Mouse (Mus musculus): Measurements from ENCODE around the gene Fcho1. TPM values are rescaled to one million over a fixed set of nuclear protein-coding genes. Genes with fewer than 3 reads are reported as not detected.
"Not testable (repeated sequence)": the region's sequence is repeated elsewhere in the genome, so short reads cannot be mapped to it uniquely, and the experiment has no call there.

Gene Fcho1
- polyA plus RNA-seq, 1 experiment: 48.6 TPM

GRCm38 (mm10) chr8:71718252-71718651 is 7.3 kb downstream of the Fcho1 start:
- Histone ChIP-seq H3K9me3 (no peaks in the 10 kb centered on the region), H3K4me1 (peaks cover 13% of the 10 kb centered on the region), H3K27me3 (replicated peaks) (peaks cover 16% of the 10 kb centered on the region), H3K36me3 (replicated peaks; ENCODE audit: low read length) (peaks cover 81% of the 10 kb centered on the region), H3K4me3 (replicated peaks) (no peak overlapping the region)
- no peak for TF ChIP-seq GATA1 (IDR thresholded peaks at IDR 0.05; ENCODE audit: borderline replicate concordance, low read length)
- TF ChIP-seq FLI1 (IDR thresholded peaks at IDR 0.05; ENCODE audit: low read length): no peak

DNA sequence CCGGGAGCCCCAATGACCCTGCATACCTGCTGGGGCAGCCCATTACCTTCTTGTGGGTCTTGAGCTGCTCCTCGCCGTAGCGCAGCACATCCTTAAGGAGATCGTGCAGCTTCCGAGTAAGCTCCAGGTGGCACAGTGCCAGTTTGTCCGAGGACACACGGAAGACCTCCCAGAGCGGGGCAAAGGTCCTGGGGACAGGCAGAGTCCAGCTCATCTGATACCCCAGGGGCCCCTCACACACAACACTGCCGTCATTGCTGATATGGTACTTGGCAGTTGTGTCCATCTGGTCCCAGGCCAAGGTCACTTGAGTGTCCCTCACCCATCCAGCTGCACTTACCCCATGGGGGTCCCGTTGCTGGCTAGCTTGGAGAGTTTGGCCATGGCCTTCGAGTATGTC is 8.4 kb downstream of the Fcho1 start:
- H3K4me3 ChIP-seq (replicated peaks): no peak overlapping the region
- H3K27me3 ChIP-seq (replicated peaks): peaks cover 19% of the 10 kb centered on the region
- no peaks in the 10 kb centered on the region for H3K9me3 ChIP-seq
- peaks cover 92% of the 10 kb centered on the region for H3K36me3 ChIP-seq (replicated peaks; ENCODE audit: low read length)
- H3K4me1 ChIP-seq: peaks cover 2% of the 10 kb centered on the region
- TF ChIP-seq FLI1 (IDR thresholded peaks at IDR 0.05; ENCODE audit: low read length) (no peak), GATA1 (IDR thresholded peaks at IDR 0.05; ENCODE audit: borderline replicate concordance, low read length) (no peak)

DNA sequence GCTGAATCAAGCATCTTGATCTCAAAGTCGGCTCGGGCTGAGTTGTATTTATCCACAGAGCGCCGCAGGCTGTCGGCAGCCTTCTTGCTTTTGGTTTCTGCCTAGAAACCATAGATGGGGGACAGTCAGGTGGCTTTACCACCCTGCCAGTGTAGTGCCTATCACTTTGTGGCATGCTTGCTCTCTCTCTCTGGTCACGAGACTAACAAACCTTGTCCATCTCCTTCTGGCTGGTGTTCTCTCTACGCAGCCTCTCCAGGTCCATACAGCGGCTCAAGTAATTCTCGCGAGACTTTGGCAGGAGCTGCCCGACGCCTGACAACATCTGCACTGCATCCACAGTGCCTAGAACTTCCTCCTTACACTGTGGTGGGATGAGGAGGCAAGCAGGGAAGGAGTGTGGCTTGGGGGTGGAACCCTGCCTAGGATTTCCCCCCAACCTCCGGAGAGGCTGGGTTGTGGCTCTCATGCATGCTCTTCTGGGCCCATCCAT is 8.9 kb downstream of the Fcho1 start:
- H3K27me3 ChIP-seq (replicated peaks): peaks cover 20% of the 10 kb centered on the region
- H3K4me1 ChIP-seq: no peaks in the 10 kb centered on the region; the same call in 1 of the 2 replicates
- H3K9me3 ChIP-seq: no peaks in the 10 kb centered on the region
- peaks cover 93% of the 10 kb centered on the region for H3K36me3 ChIP-seq (replicated peaks; ENCODE audit: low read length)
- no peak overlapping the region for H3K4me3 ChIP-seq (replicated peaks)
- no peak for TF ChIP-seq GATA1 (IDR thresholded peaks at IDR 0.05; ENCODE audit: borderline replicate concordance, low read length)
- no peak for TF ChIP-seq FLI1 (IDR thresholded peaks at IDR 0.05; ENCODE audit: low read length)

DNA sequence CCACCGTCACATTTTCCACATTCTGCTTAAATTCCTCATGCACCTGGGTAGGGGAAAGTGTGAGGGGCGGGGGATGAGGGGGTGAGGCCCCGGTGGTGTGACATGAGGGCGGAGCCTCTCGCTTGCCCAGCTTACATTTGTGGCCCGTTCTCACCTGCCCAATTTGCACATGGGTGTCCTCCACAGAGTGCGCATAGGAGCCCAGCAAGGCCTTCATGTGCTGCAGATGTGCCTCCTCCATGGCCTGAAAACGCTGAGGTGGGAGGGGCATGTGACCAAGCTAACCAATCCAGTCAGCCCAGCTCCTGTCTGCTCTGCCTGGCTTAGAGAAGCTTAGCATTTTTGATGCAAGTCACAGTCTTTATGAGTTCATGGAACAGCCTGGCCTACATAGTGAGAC is 10.0 kb downstream of the Fcho1 start:
- Histone ChIP-seq H3K4me3 (replicated peaks) (no peak overlapping the region), H3K9me3 (no peaks in the 10 kb centered on the region), H3K4me1 (no peaks in the 10 kb centered on the region; the same call in 1 of the 2 replicates), H3K27me3 (replicated peaks) (peaks cover 24% of the 10 kb centered on the region), H3K36me3 (replicated peaks; ENCODE audit: low read length) (peaks cover 93% of the 10 kb centered on the region)
- TF ChIP-seq GATA1 (IDR thresholded peaks at IDR 0.05; ENCODE audit: borderline replicate concordance, low read length) (no peak), FLI1 (IDR thresholded peaks at IDR 0.05; ENCODE audit: low read length) (no peak)

DNA sequence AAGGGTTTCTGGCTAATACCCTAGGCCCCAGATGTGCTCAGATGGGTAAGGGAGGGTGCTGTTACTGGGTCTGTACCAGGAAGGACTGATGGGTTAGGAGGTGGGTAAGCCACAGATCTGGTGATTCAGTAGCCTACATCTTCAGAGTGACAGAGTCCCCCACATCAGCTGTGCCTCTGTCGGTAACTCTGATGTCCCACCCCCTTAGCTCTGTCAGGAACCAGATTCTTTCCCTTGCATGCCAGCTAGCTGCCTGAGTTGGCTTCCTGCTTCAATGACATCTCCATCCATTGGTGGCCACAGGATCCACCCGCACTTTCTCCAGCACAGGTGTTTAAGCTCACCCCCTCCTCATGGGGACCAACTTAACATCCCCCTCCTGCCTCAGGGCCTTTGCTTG is 13.9 kb downstream of the Fcho1 start:
- Histone ChIP-seq H3K9me3 (no peaks in the 10 kb centered on the region), H3K4me3 (replicated peaks) (no peak overlapping the region), H3K36me3 (replicated peaks; ENCODE audit: low read length) (peaks cover 77% of the 10 kb centered on the region), H3K4me1 (peaks cover 15% of the 10 kb centered on the region; the same call in 1 of the 2 replicates), H3K27me3 (replicated peaks) (peaks cover 23% of the 10 kb centered on the region)
- TF ChIP-seq GATA1 (IDR thresholded peaks at IDR 0.05; ENCODE audit: borderline replicate concordance, low read length) (no peak), FLI1 (IDR thresholded peaks at IDR 0.05; ENCODE audit: low read length) (no peak)

- H3K27me3 ChIP-seq (replicated peaks): peaks cover 27% of the 10 kb centered on the region
Measured at GRCm38 (mm10) chr8:71709800-71710446, 15.6 kb downstream of the Fcho1 start.

GRCm38 (mm10) chr8:71709134-71709799 is 16.2 kb downstream of the Fcho1 start:
- peaks cover 57% of the 10 kb centered on the region for H3K36me3 ChIP-seq (replicated peaks; ENCODE audit: low read length)
- H3K4me1 ChIP-seq: peaks cover 15% of the 10 kb centered on the region; the same call in 1 of the 2 replicates
- peak overlapping the region; percentile 14 for H3K4me3 ChIP-seq (replicated peaks)
- TF ChIP-seq FLI1 (IDR thresholded peaks at IDR 0.05; ENCODE audit: low read length) (no peak), GATA1 (IDR thresholded peaks at IDR 0.05; ENCODE audit: borderline replicate concordance, low read length) (no peak)
- peaks cover 25% of the 10 kb centered on the region for H3K27me3 ChIP-seq (replicated peaks)
- no peaks in the 10 kb centered on the region for H3K9me3 ChIP-seq

More at GRCm38 (mm10) chr8:71709800-71710446, 15.6 kb downstream of the Fcho1 start:
- H3K4me3 ChIP-seq (replicated peaks): peak overlapping the region; percentile 14
- no peaks in the 10 kb centered on the region for H3K9me3 ChIP-seq
- peaks cover 15% of the 10 kb centered on the region; the same call in 1 of the 2 replicates for H3K4me1 ChIP-seq
- TF ChIP-seq FLI1 (IDR thresholded peaks at IDR 0.05; ENCODE audit: low read length) (no peak), GATA1 (IDR thresholded peaks at IDR 0.05; ENCODE audit: borderline replicate concordance, low read length) (no peak)
- H3K36me3 ChIP-seq (replicated peaks; ENCODE audit: low read length): peaks cover 63% of the 10 kb centered on the region

DNA sequence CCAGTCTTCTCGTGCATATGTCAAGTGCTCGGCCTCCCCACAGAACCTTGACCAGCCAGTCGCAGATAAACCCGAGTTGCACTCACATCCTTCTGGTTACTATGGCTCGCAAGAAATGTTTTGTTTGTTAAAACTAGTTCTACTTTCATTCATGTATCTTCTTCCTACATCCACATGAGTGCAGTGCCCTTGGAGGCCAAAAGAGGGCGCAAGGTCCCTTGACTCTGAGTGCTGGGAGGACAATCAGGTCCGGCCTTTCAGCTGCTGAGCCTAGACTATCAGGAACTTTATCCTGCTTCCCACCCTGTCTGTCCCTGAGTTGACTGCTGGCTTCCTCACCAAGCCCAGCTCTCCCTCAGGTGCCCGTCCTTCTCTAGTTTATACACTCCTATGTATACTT is 17.6 kb downstream of the Fcho1 start:
- Histone ChIP-seq H3K9me3 (no peaks in the 10 kb centered on the region), H3K4me1 (peaks cover 20% of the 10 kb centered on the region), H3K36me3 (replicated peaks; ENCODE audit: low read length) (peaks cover 43% of the 10 kb centered on the region), H3K27me3 (replicated peaks) (peaks cover 24% of the 10 kb centered on the region), H3K4me3 (replicated peaks) (no peak overlapping the region)
- TF ChIP-seq GATA1 (IDR thresholded peaks at IDR 0.05; ENCODE audit: borderline replicate concordance, low read length): no peak
- no peak for TF ChIP-seq FLI1 (IDR thresholded peaks at IDR 0.05; ENCODE audit: low read length)

- not testable (repeated sequence) for H3K36me3 ChIP-seq (replicated peaks; ENCODE audit: low read length); H3K4me3 ChIP-seq (replicated peaks); H3K9me3 ChIP-seq
- peaks cover 40% of the 10 kb centered on the region for H3K4me1 ChIP-seq
- H3K27me3 ChIP-seq (replicated peaks): peaks cover 37% of the 10 kb centered on the region
Measured at GRCm38 (mm10) chr8:71703400-71703799, 22.1 kb downstream of the Fcho1 start.

- H3K4me3 ChIP-seq (replicated peaks): no peak overlapping the region
- H3K9me3 ChIP-seq: no peaks in the 10 kb centered on the region
- no peak for TF ChIP-seq GATA1 (IDR thresholded peaks at IDR 0.05; ENCODE audit: borderline replicate concordance, low read length)
- no peak for TF ChIP-seq FLI1 (IDR thresholded peaks at IDR 0.05; ENCODE audit: low read length)
- H3K36me3 ChIP-seq (replicated peaks; ENCODE audit: low read length): no peaks in the 10 kb centered on the region
- peaks cover 43% of the 10 kb centered on the region for H3K4me1 ChIP-seq
- H3K27me3 ChIP-seq (replicated peaks): peaks cover 37% of the 10 kb centered on the region
Measured at GRCm38 (mm10) chr8:71702923-71703322, 22.6 kb downstream of the Fcho1 start.

Measured in megakaryocyte, embryonic 14.5 days (primary cell).